Mouse (Mus musculus): ENCODE measurements at regions not wholly inside any gene's neighbourhood (a gene's known extent, or its start where the extent isn't known, plus 50 kb on each side); places are given as distances from the start of the nearest gene placed in this dataset.

DNA sequence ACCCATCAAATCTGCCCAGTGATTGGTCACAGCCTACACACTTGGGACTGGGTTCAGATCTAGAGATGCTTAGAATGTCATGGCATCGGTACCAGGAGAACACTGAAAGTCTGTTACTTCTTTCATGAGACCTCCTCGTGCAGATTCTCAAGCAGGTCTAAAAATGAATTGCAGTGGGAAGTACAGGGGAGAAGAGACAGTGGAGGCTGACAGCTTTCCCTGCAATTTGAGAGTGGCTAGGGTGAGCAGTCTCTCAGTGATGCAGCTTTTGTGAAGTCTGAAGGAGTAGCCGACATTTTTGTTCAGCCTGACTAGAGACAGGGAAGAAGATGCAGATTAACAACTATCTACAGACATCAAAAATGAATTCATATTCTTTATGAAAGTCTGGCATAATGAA lies 112.5 kb downstream of the Fam198b start:
- no peak for DNase-seq

DNA sequence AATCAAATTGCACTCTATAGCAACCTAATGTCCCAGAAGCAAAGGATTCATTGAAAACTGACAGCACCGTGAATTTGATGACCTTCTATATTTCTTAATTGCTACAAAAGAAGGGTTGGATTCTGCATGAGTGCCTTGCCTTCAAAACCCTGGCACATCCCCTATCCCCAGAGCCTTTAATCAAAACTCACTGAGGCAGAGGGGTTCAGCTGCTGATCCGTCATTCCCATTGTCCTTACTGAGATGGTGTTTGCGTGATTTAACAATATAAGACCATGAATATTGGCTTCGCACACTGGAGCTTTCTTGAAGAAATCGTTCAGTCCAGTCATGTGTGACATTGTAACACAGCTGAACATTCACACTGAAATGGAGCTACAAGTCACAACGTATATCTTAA lies 118.0 kb downstream of the Fam198b start:
- DNase-seq = no peak

DNA sequence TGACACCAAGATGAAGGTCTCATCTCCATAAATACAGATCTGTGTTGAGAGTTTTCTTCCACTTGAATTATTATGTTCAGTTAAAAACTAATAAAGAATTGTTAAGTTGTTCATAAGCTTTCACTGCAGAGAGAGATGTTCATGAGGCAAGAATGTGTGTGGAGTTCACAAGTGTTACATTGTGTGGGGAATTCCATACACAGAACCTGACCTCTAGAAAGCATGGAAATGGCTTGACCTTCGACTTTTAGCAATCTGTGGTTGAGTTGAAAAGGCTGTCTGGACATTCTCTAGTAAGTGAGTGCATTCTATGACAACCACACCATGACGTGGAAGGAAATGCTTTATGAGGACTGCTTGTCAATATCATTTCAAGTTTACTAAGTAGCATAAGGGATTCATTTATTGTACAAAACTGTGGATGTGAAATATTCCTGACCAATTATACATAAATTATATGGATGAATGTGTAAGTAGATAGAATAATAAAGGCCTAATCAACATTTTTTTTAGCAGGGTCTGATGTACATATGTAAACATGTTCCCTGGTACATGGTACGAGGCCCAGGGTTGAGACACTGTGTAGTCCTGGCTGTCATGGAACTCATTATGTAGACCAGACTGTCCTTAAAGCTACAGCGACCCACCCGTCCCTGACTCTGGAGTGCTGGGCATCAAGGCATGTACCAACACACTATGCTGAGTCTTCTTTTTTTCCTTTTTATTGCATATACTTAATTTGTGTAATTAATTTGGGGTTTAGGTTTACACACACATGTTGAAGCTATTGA lies 119.2 kb downstream of the Fam198b start:
- no peak for DNase-seq

DNA sequence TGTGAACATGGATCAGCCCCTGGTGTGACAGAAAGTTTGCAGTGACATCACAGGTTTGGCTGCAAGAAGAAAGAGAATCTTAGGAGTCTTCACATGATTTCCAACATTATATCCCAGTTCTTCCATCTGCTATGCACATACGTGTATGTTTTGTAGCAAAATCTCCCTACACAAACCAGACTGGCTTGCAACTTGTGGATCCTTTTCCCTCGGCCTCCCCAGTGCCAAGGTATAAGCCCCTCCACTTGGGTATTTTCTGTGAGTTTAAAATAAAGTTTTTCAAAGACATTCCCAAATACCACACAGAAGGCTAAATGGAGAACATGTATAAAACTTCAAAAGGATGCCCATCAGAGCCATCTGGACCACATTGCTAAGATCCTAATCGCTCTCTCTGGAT lies 120.2 kb downstream of the Fam198b start:
- no peak for DNase-seq

DNA sequence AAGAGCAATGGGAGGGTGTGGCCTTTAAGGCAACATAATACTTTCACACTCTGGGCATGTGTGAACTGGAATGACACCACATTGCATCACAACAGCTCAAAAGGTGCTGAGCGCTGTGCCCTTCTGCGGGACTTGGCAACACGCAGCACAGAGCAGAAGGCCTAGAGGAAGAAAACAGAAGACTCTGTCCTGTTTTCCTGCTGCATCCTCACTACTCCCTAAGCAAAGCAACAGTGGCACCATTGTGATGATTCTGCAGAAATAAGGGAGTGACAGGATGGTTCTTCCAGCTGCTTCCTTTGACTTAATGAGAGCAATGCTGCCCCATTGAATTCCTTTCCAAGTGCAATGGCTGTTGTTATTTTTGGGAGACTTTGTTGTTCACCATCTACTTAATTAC lies 120.6 kb downstream of the Fam198b start:
- DNase-seq = no peak

DNA sequence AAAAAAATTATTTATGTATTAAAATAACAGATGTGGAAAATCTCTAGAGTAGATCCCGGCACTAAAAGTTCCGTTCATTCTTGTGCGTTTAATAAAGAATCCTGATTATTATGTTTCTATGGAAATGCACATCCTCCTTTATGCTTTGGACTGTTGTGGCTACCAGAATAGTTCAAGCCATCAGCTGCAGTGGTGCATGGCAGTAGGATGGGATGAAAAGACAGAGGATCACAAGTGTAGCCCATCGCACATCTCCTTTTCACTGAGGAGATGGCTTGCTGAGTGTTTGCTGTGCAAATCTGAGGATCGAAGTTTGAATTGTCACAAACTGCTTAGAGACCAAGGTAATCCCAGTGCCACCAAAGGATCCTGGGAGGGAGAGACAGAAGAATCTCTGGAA lies 121.0 kb downstream of the Fam198b start:
- no peak for DNase-seq

DNA sequence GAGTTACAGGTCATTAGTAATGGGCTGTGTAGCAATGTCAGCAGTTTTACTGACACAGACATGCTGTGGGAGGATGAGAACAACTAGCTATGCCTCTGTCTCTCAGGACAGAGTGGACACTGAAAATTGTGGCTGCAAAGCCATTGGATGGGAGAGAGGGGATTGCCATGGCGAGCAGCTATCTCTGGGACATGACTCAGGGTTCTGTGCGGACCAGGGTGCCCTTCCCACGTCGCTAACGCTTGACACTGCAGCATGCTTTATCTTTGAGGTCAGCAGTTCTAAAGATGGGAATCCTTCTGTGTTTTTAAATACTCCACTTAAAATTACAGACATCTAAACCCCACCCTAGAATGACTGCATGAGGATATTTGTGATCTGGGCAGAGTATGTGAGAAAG lies 121.9 kb downstream of the Fam198b start:
- no peak for DNase-seq

DNA sequence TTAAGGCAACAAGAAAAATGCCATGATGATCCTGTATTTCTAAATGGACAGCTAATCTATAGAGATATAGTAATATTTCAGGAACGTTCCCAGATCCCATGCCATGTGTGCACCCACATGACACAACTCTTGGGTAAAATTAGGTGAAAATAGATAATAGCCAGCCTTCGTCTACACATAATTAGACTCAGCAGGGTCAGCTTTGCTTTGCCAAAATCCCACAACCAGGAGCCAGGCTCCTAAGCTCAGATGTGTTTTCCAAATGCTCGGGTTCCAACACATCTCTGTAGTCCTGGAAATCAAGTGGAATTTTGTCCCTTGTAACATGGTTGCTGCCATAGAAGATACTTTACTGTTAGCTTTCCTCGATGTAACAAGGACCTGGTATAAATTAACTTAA lies 122.7 kb downstream of the Fam198b start:
- no peak for DNase-seq

DNA sequence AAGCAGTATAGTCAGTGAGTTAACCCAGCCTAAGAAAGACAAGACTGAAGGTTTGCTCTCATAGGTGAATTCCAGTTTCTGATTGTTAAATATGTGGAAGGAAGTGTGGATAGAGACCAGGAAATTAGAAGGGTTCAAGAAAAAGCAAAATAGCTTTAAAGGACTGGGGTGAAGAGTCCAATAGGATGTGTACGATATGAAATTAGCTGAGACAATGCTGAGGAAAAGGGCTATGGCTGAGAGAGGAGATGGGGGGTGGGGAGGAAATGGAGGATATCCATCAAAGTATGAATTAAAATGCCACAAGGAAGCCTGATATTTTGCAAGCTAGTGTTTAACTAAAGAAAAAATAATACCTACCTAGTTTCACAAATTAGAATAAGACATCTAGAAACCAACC lies 124.9 kb downstream of the Fam198b start:
- DNase-seq = no peak

DNA sequence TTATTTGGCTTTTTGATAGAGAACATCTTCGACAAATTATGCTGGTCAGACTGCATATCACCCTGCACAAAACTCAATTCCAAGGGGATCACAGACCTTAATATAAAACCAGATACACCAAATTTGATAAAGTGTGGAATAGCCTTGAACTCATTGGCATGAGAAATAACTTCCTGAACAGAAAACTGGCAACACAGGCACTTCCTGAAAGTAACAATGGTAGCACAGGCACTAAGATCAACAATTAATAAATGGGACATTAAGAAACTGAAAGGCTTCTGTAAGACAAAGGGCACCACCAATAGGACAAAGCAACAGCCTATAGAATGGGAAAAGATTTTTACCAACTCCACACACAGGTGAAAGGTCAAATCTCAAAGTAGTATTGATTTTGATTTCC lies 141.5 kb downstream of the Fam198b start:
- no peak for DNase-seq

DNA sequence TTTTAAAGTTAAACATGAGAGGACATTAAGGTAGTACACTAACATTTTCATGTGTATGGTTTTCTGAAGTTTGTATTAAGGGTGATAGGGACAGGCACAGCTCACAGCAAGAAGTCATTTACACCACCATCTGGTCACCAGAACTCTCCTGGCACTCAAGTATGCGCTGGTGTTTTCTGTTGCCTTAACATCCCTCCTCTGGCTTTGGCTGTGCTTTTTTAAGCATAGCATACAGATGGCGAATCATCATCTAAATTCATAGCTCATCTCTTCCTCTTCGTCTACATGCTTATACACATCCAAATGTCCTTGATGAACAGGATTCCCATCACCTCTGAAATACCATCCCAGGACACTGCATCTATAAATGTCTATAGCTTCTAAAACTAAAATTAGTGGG lies 148.7 kb downstream of the Fam198b start:
- no peak for DNase-seq

DNA sequence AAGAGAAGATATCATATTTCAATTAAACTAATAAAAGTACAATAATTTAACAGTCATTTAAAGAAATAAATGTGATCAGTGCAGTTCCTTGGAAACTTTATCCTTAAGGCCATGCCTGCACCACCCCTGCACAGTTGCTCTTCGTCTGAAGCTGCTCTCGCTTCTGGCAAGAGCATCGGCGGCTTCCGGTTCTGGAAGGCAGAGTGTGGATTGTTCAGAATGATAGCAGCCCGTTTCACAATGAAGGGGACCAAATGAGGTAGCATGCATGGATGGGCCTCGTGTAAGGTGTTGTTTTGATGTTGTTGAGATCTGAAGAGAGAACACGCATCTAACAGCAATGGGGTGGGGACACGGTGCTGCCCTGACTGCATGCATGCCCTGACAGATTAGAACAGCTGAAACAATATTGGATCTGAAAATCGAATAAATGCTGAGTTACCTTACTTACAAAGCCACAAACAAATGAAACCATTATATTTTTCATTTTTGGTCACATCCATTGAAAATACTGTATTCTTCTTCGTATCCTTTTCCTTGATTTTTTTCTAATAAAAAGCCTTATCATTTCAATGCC lies 154.3 kb downstream of the Fam198b start:
- DNase-seq = no peak

DNA sequence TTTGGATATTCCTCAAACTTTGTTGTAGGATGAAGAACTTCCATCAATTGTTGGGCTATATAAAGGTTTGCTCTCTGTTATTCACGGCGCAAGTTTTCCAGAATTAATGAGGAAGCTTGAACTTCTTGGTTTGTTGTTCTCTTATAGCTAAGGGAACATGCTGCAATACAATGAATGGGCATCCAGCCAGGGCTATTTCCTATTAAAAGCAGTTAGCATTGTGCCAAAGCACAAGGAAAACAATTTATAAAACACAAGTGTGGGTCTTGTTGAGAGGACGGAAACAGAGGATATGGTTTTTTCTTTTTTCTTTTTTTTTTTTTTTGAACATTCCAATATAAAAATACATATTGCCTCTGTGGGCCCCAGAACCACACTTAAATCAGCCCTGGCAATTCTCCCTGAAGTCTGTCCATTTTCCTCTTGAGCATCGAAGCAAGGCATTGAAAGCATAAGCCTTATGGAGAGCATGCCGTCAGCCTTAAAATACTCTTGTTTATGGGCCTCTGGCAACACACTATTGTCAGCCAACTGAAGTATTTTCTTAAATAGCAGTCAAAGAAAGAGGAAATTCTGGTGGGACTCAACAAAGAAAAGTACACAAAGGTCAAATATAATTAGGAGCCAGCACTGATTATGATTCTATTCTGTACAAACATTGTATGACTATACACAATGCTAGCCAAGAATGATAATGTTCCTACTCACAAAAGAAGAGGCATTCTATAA lies 158.6 kb downstream of the Fam198b start:
- DNase-seq = no peak

DNA sequence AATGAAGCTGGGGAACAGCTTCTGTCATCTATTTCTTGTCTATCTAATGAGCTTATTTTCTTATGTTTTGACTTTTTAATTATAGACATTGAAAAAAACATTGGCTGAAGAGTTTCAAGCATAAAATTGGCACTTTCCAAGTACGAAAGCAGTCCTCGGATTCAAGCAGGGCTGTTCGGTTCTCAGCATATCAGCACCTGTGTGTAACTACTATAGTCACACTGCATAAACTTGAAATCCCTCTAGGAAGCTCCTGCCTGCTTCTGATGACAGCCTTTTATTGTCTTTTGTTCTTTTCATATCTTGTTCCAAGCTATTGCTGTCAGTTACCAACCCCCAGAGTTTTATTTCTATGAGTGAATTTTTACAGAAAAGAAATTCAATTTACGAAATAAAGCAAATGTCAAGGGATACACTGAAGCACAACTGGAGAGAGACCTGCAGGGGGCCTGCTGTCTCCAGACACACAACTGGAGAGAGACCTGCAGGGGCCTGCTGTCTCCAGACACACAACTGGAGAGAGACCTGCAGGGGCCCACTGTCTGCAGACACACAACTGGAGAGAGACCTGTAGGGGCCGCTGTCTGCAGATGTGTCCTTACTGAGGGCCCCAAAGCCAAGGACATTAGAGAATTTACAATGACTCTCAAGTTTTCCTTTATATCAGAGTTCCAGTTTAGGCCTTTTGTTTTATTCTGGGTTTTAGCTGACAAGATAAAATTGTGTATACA lies 165.3 kb downstream of the Fam198b start:
- DNase-seq = no peak

DNA sequence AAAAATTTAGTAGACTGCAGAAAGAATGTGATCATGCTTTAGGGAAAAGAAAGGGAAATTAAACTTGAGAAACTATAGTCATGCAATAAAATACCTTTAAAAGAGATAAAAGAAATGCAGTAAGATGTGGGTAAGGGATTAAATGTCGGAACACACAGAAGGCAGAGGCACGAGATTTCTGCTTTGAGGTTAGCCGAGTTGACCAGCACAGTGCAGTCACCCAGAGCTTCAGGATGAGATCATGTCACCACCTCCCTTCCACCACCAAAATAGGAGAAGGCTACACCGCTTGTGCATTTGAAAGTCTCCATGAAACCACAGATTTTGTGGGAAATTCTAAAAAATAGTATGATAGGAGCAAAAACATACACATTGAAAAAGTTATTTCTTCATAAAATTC lies 166.6 kb downstream of the Fam198b start:
- DNase-seq = no peak

DNA sequence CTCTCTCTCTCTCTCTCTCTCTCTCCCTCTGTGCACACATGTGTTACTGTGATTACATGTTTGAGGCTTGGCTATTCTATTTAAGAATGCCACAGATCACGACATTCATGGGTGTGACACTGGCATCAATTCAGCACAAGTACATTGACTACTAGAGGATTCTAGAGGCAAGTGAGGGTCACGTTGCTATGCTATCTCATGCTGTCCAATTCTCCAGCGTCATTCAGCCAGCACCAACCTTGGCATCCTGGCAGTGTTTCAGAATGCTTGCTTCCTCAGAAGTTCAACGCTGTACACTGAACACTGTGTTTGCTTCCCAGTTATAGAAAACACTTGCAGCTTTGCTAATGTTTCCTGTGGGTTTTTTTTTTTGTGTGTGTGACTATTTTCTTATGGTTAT lies 167.6 kb downstream of the Fam198b start:
- DNase-seq = no peak

DNA sequence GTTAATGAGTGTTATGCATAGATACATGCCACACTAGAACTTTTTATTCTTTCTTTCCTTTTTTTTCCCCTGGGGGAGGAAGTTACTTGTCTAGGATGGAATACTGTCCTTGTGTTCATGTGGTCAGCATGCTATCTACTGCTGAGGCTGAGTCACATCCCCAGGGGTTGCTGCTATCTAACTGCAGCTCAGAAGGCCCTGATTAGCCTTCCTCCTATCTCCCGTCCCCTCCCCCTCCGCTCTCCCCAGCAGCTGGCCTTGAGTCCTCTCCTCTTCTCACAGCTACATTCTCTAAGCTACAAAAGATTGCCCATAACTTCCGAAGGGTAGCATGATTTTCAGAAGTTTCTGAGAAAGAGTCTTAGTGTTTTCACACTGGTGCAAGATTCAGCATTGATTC lies 168.5 kb downstream of the Fam198b start:
- no peak for DNase-seq

DNA sequence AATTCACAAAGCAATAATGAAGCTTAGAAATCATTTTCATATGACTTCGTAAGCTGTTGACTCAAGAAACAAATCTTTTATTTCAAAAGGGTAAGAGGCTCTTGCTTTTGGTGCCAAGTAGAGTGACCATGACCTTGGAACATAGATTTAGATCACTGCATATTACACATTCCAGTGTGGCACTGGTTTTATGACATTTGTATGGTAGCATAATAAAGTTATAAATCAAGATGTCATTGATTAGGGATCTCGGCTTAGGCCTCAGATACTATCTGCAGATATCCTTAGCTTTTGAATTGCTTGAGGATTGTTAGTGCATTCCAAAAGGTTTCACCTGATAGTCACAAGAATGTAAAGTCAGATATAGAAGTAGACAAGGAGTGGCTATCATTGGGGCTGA lies 169.1 kb downstream of the Fam198b start:
- DNase-seq = no peak

DNA sequence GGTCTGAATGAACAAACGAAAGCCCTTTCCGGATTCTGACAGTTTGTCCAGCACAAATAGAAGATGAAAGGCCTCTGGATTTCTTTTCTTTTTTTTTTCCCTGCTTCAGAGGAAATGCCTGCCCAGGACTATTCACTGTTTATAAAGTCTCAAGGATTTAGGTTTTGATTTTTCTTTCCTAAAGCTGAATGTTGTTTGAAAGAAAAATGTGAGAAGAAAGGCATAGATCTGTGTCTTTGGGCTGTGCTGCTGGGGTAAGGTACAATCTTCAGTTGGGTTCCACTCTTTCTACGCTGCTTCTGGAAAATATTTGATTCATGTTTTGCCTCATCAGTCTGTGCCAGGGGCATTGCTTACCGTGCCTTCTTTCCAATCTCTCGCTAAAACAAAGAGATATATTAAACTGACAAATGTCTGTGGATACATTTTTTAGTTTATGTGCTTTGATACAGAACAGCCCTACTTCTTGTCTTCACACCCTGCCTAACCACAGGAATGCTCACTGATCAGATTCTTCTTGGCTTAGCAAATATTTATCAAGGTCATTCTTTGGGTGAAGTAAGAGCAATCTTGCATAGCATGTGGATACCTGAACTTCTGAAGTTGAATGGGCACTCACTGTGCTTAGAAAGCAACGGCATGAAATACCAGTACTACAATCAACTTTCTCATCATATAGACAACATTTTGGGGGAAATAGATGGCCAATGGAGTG lies 172.5 kb downstream of the Fam198b start:
- no peak for DNase-seq

DNA sequence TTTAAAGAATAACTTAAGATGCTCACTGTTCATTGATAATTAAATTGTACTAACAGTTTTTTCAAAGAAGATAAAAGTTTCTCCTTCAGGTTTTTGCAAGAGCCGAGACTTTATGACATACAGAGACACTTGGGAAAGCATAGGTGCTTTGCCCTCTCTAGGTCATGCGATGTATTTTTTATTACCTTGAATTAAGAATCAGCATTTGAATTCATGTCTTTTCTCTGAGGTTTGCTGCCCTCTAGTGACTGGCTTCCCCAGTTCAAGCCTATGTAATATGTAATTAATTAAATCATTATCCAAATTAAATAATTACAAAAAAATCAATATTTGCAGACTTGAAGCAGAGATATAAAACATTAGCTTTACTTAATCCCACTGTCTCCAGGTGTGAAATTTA lies 174.4 kb downstream of the Fam198b start:
- peak in 1 of 2 experiments; percentile 2 for DNase-seq

DNA sequence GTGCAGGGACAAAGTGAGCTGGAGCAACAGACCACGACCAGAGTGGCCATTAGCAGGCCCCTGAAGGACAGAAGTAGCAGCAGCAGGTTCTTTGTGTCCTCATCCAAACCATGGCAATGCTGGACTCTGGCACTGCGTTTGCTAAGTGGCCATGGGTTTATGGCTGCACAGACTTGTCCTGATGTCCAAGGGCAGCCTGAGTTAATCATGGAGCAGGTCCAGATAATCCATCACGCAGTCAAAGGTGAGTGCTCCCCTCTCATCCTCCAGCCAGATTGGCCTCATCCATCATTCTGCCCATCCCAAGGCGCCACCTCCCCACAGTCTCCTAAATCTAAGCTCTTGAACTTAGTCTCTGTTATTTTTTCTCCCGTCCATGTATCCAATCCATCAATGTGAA lies 186.4 kb downstream of the Fam198b start:
- DNase-seq = no peak

DNA sequence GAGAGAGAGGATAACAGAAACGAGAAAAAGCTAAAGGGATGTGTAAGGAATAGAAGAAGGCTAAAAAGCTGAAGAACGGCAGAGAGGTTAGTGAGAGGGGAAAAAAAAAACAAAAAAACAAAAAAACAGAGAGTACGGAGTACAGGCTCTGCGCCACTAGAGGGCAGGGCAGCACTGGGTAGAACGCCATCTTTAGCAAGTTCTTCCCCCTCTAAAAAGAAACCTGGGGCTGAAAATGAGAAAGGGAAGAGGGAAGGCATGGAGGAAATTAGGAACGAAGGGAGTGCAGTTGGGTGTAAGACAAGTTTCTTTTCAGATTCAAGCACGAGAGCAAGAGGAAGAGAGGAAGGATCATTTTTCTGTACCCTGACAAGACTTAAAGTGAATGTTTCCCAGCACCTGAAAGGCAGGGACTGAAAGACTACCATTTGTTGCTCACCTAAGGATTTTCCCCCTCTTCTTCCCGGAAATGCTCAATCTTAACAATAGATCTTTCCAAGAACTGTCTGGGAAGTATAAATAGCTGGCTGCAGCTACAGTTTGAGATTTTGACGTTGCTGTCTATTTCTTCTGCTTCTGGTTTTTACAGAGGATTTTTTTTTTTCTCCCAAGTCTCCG lies 195.6 kb downstream of the Fam198b start:
- peak; percentile 28 to 33 for DNase-seq

All from thymus, postnatal 36 days (tissue).